Mouse (Mus musculus) liver, embryonic 16.5 days (tissue): Measurements from ENCODE around the gene Itgad. TPM values are rescaled to one million over a fixed set of nuclear protein-coding genes. Genes with fewer than 3 reads are reported as not detected.

Source experiments
- ATAC-seq: fragments of 200-750 bp; cut with Nextera tagmentation; 2 replicates; pipeline ENCODE4 v1.8.0; 2017; ENCODE audit warnings: low read depth, mild to moderate bottlenecking, moderate number of reproducible peaks, moderate library complexity
- H3K27ac ChIP-seq: fragments of 300-500 bp; sonication (generic); 2 replicates; pipeline ENCODE4 v1.5.1; 2014; ENCODE audit warnings: mild to moderate bottlenecking, low read length
- H3K27me3 ChIP-seq: fragments of 300-500 bp; sonication (generic); 2 replicates; pipeline ENCODE4 v1.6.1; 2014; ENCODE audit warnings: low read depth, low read length, mixed read lengths; ENCODE audit not compliant: control insufficient read depth, insufficient read depth
- H3K36me3 ChIP-seq: fragments of 300-500 bp; sonication (generic); 2 replicates; pipeline ENCODE4 v1.6.1; 2014; ENCODE audit warnings: mild to moderate bottlenecking; ENCODE audit not compliant: control insufficient read depth, insufficient read depth
- H3K4me1 ChIP-seq: fragments of 300-500 bp; sonication (generic); 2 replicates; pipeline ENCODE4 v1.6.1; 2014; ENCODE audit warnings: low read depth, low read length, mixed read lengths; ENCODE audit not compliant: control insufficient read depth
- H3K4me2 ChIP-seq: fragments of 300-500 bp; sonication (generic); 2 replicates; pipeline ENCODE4 v1.6.1; 2014; ENCODE audit warnings: low read depth, low read length, mixed read lengths
- H3K4me3 ChIP-seq: fragments of 300-500 bp; sonication (generic); 2 replicates; pipeline ENCODE4 v1.5.1; 2014; ENCODE audit warnings: low read depth, mild to moderate bottlenecking, low read length
- H3K9ac ChIP-seq: fragments of 300-500 bp; sonication (generic); 2 replicates; pipeline ENCODE4 v1.6.1; 2014; ENCODE audit warnings: low read depth, low read length
- H3K9me3 ChIP-seq: fragments of 300-500 bp; sonication (generic); replicated peaks from 2 replicates; pipeline ENCODE4 v1.6.1; 2016; ENCODE audit warnings: low read length; ENCODE audit not compliant: control insufficient read depth
- WGBS: fragments of 180-500 bp; shearing (Covaris S2); extraction: QIAGEN DNeasy Blood & Tissue Kit; methylation state at CpG from one replicate; pipeline ENCODE4 v1.1.7; 2014; ENCODE audit not compliant: insufficient replicate concordance; 5-methylcytosine and 5-hydroxymethylcytosine counted together
- polyA plus RNA-seq: library from polyadenylated mRNA; unstranded; fragments of >200 nt; fragmentation: Nextera tagmentation; extraction: Ambion mirVana; gene quantifications from 2 replicates; pipeline ENCODE4 v1.2.1, GENCODE M21; 2015

The Itgad gene
- polyA plus RNA-seq, 1 experiment from 2014 or later = 0.13 TPM

DNA sequence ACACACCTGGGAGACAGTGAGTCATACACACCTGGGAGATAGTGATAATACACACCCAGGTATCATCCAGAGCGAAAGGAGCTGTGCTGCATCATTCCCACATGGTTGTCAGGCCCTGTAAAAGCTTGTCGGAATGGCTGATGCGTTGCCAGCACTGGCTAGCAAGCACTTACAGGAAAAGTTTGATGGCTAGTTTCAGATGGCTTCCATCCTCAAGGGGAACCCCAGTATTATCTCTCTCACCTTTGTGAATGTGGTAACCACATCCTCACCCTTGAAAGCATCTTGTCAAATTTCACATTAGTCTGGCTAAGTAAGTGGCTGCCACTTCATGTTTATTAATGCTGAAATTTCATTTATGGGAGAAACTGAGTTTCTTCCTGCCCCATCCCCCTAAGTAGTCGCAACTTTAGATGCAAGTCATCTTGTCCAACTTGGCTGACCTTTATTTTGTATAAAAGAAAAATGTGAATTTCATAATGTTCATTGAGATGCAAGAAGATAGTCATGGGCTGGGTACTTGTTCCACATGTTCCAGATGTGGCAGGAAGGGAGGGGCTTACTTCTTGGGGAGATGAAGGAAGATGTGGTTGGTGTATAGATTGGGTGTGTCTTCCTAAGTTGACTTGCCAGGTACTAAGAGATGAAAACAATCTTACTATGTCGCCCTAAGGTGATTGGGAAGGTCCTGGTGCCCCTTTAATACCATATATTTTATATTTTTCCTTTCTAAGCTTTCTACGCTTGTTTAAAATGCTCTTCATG is 34.3 kb upstream of the Itgad start:
- Histone ChIP-seq H3K9me3 (no peaks in the 10 kb centered on the region), H3K9ac (no peak overlapping the region), H3K36me3 (no peaks in the 10 kb centered on the region), H3K4me2 (no peak overlapping the region), H3K27ac (no peak overlapping the region), H3K27me3 (no peaks in the 10 kb centered on the region), H3K4me1 (no peaks in the 10 kb centered on the region), H3K4me3 (no peak overlapping the region)
- 68% methylated on average over 6 of the region's 6 CpGs for WGBS
- ATAC-seq = no peak

DNA sequence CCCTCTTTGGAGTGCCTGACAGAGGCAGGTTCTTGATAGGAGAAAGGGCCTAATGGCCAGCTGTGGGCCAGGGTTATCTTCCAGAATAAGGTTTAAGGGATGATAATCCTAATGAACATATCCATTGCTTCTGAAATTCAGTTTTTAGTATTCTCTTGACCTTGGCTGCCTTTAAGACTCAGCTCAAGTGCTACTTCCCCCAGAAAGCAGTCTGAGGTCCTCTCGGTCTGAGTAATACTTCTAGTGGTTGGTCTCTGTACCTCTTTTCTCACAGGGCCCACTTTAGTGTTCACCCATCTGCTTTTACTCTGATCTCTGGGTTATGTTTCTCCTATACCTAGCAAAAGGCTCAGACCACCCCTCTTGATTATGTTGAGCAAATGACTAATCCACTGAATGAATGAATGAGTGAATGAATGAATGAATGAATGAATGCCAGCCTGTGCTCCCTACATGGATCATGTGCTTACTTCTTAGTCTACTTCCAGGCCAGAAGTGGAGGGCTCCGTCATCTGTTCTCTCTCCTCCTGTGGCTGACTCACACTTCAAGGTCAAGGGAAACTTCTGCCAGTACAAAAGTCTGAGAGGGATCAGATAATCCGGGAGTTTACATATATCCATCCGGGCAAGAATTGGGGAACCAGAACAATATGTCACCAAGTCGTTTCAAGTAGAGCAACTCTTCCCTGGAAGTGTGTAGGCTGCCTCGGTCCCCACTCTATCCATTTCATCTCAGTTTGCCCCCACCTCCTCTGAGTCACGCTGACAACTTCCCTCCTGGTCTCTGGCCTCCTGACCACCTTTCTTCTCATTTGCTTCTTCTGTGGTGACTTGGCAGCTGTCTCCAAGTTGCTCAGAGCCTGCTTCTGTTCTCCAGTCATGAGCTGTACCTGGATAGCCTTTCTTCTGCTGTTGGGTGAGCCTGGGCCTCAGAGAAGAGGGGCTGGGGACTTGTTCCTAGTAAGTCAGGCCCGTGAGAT is 25.1 kb upstream of the Itgad start, which contains the start of gene Itgax:
Gene Itgax, plus strand, starts transcription at position 807 of the 980 bp plus-strand sequence.
- H3K27me3 ChIP-seq = no peaks in the 10 kb centered on the region
- no peaks in the 10 kb centered on the region for H3K36me3 ChIP-seq
- ATAC-seq = no peak
- H3K27ac ChIP-seq = no peak within 1 kb of the TSS
- no peak within 1 kb of the TSS for H3K4me3 ChIP-seq
- H3K4me2 ChIP-seq = no peak within 1 kb of the TSS
- no peaks in the 10 kb centered on the region for H3K4me1 ChIP-seq
- H3K9me3 ChIP-seq = no peaks in the 10 kb centered on the region
- H3K9ac ChIP-seq = no peak within 1 kb of the TSS
- WGBS = 37% methylated on average over 8 of the region's 8 CpGs

DNA sequence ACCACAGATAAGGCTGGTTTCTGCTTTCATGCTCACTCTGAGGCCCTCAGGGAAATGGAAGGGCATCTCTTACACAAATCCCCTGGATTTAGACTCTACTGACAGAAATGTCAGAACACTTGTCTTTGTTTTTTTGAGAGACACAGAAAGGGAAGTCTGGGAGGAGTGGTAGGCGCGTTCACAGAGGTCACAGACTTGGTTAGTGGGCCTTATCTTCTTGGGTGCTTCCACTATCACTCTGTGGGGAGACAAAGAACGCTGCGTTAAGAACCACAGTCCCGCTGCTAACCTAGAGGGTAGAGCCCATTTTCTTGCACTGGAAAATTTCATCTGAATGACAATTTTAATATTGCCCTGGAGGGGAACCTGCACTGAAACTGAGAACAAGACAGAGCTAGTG is 22.0 kb upstream of the Itgad start:
- Histone ChIP-seq H3K4me2 (no peak overlapping the region), H3K9me3 (no peaks in the 10 kb centered on the region), H3K27me3 (no peaks in the 10 kb centered on the region), H3K36me3 (no peaks in the 10 kb centered on the region), H3K4me3 (no peak overlapping the region), H3K9ac (no peak overlapping the region), H3K4me1 (no peaks in the 10 kb centered on the region), H3K27ac (no peak overlapping the region)
- ATAC-seq = no peak
- 21% methylated on average over 5 of the region's 5 CpGs for WGBS

DNA sequence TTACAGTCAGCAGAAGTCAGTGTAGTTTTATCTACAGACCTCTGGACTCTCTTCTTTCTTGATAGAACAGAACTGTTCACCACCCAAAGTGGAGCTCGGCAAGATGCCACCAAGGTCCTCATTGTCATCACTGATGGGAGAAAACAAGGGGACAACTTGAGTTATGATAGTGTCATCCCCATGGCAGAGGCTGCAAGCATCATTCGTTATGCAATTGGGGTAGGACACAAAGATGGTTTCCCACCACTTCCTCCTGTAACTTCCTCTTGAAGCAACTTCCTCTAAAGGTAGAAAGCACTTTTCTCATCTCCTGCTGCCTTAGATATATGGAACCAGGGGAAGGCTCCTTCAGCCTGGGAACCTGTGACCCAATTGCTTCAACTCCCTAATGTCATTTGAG is 20.6 kb upstream of the Itgad start:
- Histone ChIP-seq H3K9ac (no peak overlapping the region), H3K36me3 (no peaks in the 10 kb centered on the region), H3K9me3 (no peaks in the 10 kb centered on the region), H3K4me2 (no peak overlapping the region), H3K27me3 (no peaks in the 10 kb centered on the region), H3K27ac (no peak overlapping the region), H3K4me3 (no peak overlapping the region), H3K4me1 (no peaks in the 10 kb centered on the region)
- whole genome bisulfite sequencing = 18% methylated on average over 2 of the region's 2 CpGs
- ATAC-seq = no peak

DNA sequence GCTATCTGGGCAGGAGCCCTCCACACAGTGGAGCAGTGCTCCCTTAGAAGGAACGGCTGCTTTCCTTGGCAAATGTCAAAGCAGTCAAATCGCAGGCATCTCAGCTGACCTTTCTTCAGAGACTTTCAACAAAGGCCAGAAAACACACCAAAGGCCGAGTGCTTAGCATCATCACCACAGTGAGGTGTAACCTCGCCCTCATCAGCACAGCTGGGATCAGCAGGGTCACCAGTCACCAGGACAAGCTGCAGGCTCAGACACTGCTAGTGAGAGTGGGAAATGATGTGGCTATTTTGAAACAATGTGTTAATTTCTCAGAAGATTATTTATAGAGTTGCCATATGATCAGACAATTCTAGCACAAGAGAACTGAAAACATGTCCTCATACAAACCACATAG is 17.2 kb upstream of the Itgad start:
- Histone ChIP-seq H3K4me3 (no peak overlapping the region), H3K4me1 (no peaks in the 10 kb centered on the region), H3K27ac (no peak overlapping the region), H3K9ac (no peak overlapping the region), H3K27me3 (no peaks in the 10 kb centered on the region), H3K9me3 (no peaks in the 10 kb centered on the region), H3K4me2 (no peak overlapping the region), H3K36me3 (no peaks in the 10 kb centered on the region)
- WGBS = 44% methylated on average over 4 of the region's 4 CpGs
- no peak for ATAC-seq

DNA sequence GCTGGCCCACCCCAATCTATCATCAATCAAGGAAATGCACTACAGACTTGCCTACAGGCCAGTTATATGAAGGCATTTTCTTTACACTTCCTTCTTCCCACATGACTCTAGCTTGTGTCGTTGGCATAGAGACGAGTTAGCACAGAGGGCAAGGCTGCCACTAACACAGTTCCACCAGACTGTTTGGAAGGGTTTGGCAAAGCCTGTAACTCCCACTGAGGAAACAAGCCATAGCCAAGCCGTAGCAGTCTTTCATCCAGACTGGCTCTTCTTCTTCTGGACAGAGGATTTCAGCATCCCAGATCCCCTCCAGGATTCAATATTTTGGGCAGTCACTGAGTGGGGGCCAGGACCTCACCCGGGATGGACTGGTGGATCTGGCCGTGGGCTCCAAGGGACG is 14.6 kb upstream of the Itgad start:
- H3K27me3 ChIP-seq = no peaks in the 10 kb centered on the region
- no peak overlapping the region for H3K27ac ChIP-seq
- H3K4me3 ChIP-seq = no peak overlapping the region
- no peaks in the 10 kb centered on the region for H3K36me3 ChIP-seq
- no peaks in the 10 kb centered on the region for H3K4me1 ChIP-seq
- no peaks in the 10 kb centered on the region for H3K9me3 ChIP-seq
- ATAC-seq = no peak
- no peak overlapping the region for H3K9ac ChIP-seq
- 64% methylated on average over 6 of the region's 6 CpGs for WGBS
- H3K4me2 ChIP-seq = no peak overlapping the region

DNA sequence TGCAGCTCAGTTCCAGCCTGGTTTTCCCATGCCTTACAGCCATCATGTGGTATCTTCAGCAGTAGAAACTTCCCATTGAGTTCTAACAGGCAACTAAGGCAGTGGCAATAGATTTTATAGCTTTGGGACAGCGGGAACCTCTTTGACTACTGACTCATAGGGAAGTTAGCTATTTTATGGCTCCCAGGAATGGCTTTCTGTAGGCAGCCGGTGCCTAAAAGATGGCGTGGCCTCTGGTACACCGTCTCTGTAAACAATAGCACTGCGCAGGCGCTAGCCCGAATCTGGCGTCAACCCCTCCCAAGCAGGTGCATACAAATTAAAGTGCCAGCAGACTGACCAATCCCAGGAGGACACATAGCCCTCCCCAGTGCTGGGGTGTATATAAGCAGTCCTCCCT is 3.2 kb upstream of the Itgad start:
- H3K9me3 ChIP-seq = no peaks in the 10 kb centered on the region
- H3K4me3 ChIP-seq = no peak overlapping the region
- H3K9ac ChIP-seq = no peak overlapping the region
- no peak overlapping the region for H3K27ac ChIP-seq
- no peak overlapping the region for H3K4me2 ChIP-seq
- no peak for ATAC-seq
- 85% methylated on average over 8 of the region's 8 CpGs for WGBS
- H3K4me1 ChIP-seq = no peaks in the 10 kb centered on the region
- H3K27me3 ChIP-seq = no peaks in the 10 kb centered on the region
- no peaks in the 10 kb centered on the region for H3K36me3 ChIP-seq

DNA sequence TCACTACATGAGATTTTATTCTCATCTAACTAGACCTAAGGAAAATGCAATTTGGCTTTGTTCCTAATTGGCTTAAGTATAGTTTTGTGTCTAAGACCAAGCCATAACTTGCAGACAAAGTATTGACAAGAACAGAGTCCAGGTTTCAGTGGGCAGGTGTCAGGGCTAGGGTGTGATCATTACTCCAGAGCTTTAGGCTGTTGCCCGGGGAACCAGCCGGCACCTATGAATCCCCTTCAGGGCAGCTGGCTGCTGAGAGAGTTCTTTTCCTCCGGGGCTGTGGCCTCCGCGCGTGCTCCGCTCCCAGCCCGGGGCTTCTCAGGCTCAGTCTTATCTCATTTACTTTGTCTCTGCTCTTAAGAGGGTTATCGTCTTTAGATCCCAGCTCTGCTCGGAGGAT is 748 bp downstream of the Itgad start:
- no peaks in the 10 kb centered on the region for H3K9me3 ChIP-seq
- no peaks in the 10 kb centered on the region for H3K27me3 ChIP-seq
- H3K27ac ChIP-seq = no peak overlapping the region
- H3K4me1 ChIP-seq = no peaks in the 10 kb centered on the region
- no peak overlapping the region for H3K4me3 ChIP-seq
- WGBS = 63% methylated on average over 10 of the region's 10 CpGs
- H3K4me2 ChIP-seq = no peak overlapping the region
- no peak for ATAC-seq
- H3K9ac ChIP-seq = no peak overlapping the region
- no peaks in the 10 kb centered on the region for H3K36me3 ChIP-seq
